Mouse (Mus musculus) brain, embryonic 18.5 days (tissue): ENCODE data around the gene Cyp2ab1.
"Not testable (repeated sequence)": the region's sequence is repeated elsewhere in the genome, so short reads cannot be mapped to it uniquely, and the experiment has no call there.

Experiments
- DNase-seq: peaks from one replicate; pipeline ENCODE4 v3.0.0-alpha.2; 2012; ENCODE audit warnings: low read depth, low spot score

The Cyp2ab1 gene

GRCm38 (mm10) chr16:20325286-20325685, at the start of gene Cyp2ab1:
Gene Cyp2ab1, minus strand, starts transcription at chr16:20325404.
- DNase-seq: no peak

GRCm38 (mm10) chr16:20371731-20372130, 46.5 kb upstream of the Cyp2ab1 start:
- DNase-seq: no peak

- DNase-seq: no peak
These were observed 43.0 kb upstream of the Cyp2ab1 start for GRCm38 (mm10) chr16:20368221-20368620.

GRCm38 (mm10) chr16:20362121-20362520, 36.9 kb upstream of the Cyp2ab1 start:
- DNase-seq: no peak

GRCm38 (mm10) chr16:20361496-20361895, 36.3 kb upstream of the Cyp2ab1 start:
- DNase-seq: not testable (repeated sequence)

GRCm38 (mm10) chr16:20359643-20360295, 34.6 kb upstream of the Cyp2ab1 start:
- DNase-seq: no peak

GRCm38 (mm10) chr16:20357837-20358236, 32.6 kb upstream of the Cyp2ab1 start:
- DNase-seq: no peak

- no peak for DNase-seq
These were observed 29.6 kb upstream of the Cyp2ab1 start for GRCm38 (mm10) chr16:20354762-20355161.

- DNase-seq: no peak
These were observed 28.8 kb upstream of the Cyp2ab1 start for GRCm38 (mm10) chr16:20354011-20354410.

- no peak for DNase-seq
These were observed 20.3 kb upstream of the Cyp2ab1 start for GRCm38 (mm10) chr16:20345464-20345863.

GRCm38 (mm10) chr16:20338616-20339015, 13.4 kb upstream of the Cyp2ab1 start:
- no peak for DNase-seq

GRCm38 (mm10) chr16:20334918-20335317, 9.7 kb upstream of the Cyp2ab1 start:
- DNase-seq: no peak

- no peak for DNase-seq
These were observed 3.1 kb upstream of the Cyp2ab1 start for GRCm38 (mm10) chr16:20328306-20328705.

- DNase-seq: no peak
These were observed 1.3 kb downstream of the Cyp2ab1 start for GRCm38 (mm10) chr16:20323907-20324306.

GRCm38 (mm10) chr16:20322274-20322673, 2.9 kb downstream of the Cyp2ab1 start:
- no peak for DNase-seq

- DNase-seq: no peak
These were observed 8.4 kb downstream of the Cyp2ab1 start for GRCm38 (mm10) chr16:20316770-20317169.

GRCm38 (mm10) chr16:20315266-20315665, 9.9 kb downstream of the Cyp2ab1 start:
- no peak for DNase-seq

GRCm38 (mm10) chr16:20312272-20312671, 12.9 kb downstream of the Cyp2ab1 start:
- DNase-seq: no peak

- peak; percentile 74 for DNase-seq
These were observed 23.2 kb downstream of the Cyp2ab1 start, which contains the start of gene Parl for GRCm38 (mm10) chr16:20301770-20302649. Gene Parl, minus strand, starts transcription at chr16:20302387.

- DNase-seq: no peak
These were observed 25.1 kb downstream of the Cyp2ab1 start for GRCm38 (mm10) chr16:20300076-20300475.

GRCm38 (mm10) chr16:20280238-20280637, 45.0 kb downstream of the Cyp2ab1 start:
- no peak for DNase-seq

GRCm38 (mm10) chr16:20279395-20279794, 45.8 kb downstream of the Cyp2ab1 start:
- no peak for DNase-seq

- no peak for DNase-seq
These were observed 52.2 kb downstream of the Cyp2ab1 start for GRCm38 (mm10) chr16:20272994-20273393.
